Mouse (Mus musculus) heart, adult 2 months (tissue): ENCODE data around the gene Fndc7.

ENCODE experiments used
- CTCF ChIP-seq: fragments of 200-600 bp; IDR thresholded peaks from 2 replicates; pipeline ENCODE4 v1.8.1; 2022; ENCODE audit warnings: antibody characterized with exemption, mild to moderate bottlenecking, moderate library complexity
- POLR2A ChIP-seq: fragments of 200-500 bp; IDR thresholded peaks from 2 replicates; pipeline ENCODE4 v1.6.1; 2011; ENCODE audit warnings: mild to moderate bottlenecking, low read depth, low read length, control low read depth; ENCODE audit not compliant: insufficient read depth

DNA sequence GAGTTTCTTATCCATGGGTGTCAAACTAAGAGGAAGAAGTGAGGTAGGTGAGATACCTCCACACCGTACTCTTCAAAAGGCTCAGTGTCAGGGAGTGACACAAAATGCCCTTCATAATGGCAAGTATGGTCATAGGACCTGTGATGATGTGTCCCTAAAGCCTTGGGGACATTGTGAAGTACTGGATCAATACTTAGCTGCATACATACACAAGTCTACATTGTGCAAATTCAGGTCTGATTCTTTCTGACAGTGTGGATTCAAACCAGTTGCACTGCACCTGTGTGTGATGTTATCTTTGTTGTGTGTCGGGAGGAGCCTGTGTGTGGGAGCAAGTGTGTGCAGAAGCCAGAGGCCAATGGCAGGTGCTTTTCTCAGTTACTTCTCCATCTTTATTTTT lies 38.7 kb downstream of the Fndc7 start:
- TF ChIP-seq POLR2A: no peak
- no peak for TF ChIP-seq CTCF
